Mouse (Mus musculus) CH12.LX (cell line): Measurements from ENCODE around the gene Cntnap1. TPM values are rescaled to one million over a fixed set of nuclear protein-coding genes. Genes with fewer than 3 reads are reported as not detected.
"Not testable (repeated sequence)": the region's sequence is repeated elsewhere in the genome, so short reads cannot be mapped to it uniquely, and the experiment has no call there.

Experiments used
- DNase-seq: peaks from one replicate; pipeline ENCODE4 v3.0.0-alpha.2; 2013; ENCODE audit errors: extremely low read depth
- H3K27ac ChIP-seq: 2 replicates; pipeline ENCODE4 v1.5.1; 2012; ENCODE audit warnings: low read depth, mild to moderate bottlenecking, control low read depth, moderate library complexity; ENCODE audit not compliant: insufficient read depth
- H3K27me3 ChIP-seq: replicated peaks from 2 replicates; pipeline ENCODE3; 2012; ENCODE audit warnings: inconsistent platforms
- H3K36me3 ChIP-seq, 2 experiments: replicated peaks in 1 of 2; 2 replicates each; pipeline versions ENCODE3 to v1.6.1; 2012; ENCODE audit warnings: inconsistent platforms in 1 of 2, low read length in 1 of 2, mild to moderate bottlenecking in 1 of 2, mixed read lengths in 1 of 2, moderate library complexity in 1 of 2; ENCODE audit not compliant: control insufficient read depth in 1 of 2, insufficient read depth in 1 of 2
- H3K4me1 ChIP-seq, 2 experiments: 2 replicates each; pipeline ENCODE4 v1.6.1; 2012; ENCODE audit warnings: inconsistent platforms in 1 of 2, moderate library complexity in 1 of 2; ENCODE audit not compliant: insufficient read depth in 2 of 2, control insufficient read depth in 1 of 2
- H3K4me2 ChIP-seq: 2 replicates; pipeline ENCODE4 v1.6.1; 2012; ENCODE audit warnings: low read depth, mild to moderate bottlenecking, control low read depth; ENCODE audit not compliant: poor library complexity, insufficient read depth, severe bottlenecking
- H3K4me3 ChIP-seq, 3 experiments: fragments of 150-350 bp in 1 of 3; sonication (generic) in 1 of 3; replicated peaks in 1 of 3; 2 replicates each; pipeline versions ENCODE3 to v1.5.1; 2011 to 2012; ENCODE audit warnings: low read depth in 2 of 3, low read length in 2 of 3, mild to moderate bottlenecking in 2 of 3, moderate library complexity in 2 of 3, control low read depth in 1 of 3, improper control_type of control experiment in 1 of 3, inconsistent platforms in 1 of 3, mixed read lengths in 1 of 3; ENCODE audit not compliant: poor library complexity in 1 of 3
- H3K79me2 ChIP-seq: replicated peaks from 2 replicates; pipeline ENCODE4 v1.6.1; 2012; ENCODE audit warnings: mild to moderate bottlenecking, moderate library complexity; ENCODE audit not compliant: control insufficient read depth, poor library complexity, insufficient read depth, severe bottlenecking; ENCODE audit errors: extremely low read depth
- H3K9ac ChIP-seq: 2 replicates; pipeline ENCODE4 v1.6.1; 2012; ENCODE audit warnings: low read depth, mild to moderate bottlenecking, control low read depth, moderate library complexity; ENCODE audit not compliant: insufficient read depth
- H3K9me3 ChIP-seq: replicated peaks from 2 replicates; pipeline ENCODE3; 2012; ENCODE audit warnings: low read length, inconsistent platforms, mixed read lengths
- BHLHE40 ChIP-seq: IDR thresholded peaks from 2 replicates; pipeline ENCODE4 v1.6.1; 2011; ENCODE audit warnings: mild to moderate bottlenecking, low read depth, low read length, improper control_type of control experiment
- CTCF ChIP-seq, 2 experiments: IDR thresholded peaks in 1 of 2; conservative IDR thresholded peaks in 1 of 2; 2 replicates each; pipeline ENCODE4 v1.5.1; 2011 to 2012; ENCODE audit warnings: low read depth in 2 of 2, low read length in 2 of 2, improper control_type of control experiment in 1 of 2, inconsistent platforms in 1 of 2, mild to moderate bottlenecking in 1 of 2, moderate library complexity in 1 of 2
- ELF1 ChIP-seq: IDR thresholded peaks from 2 replicates; pipeline ENCODE4 v1.6.1; 2014; ENCODE audit warnings: low read depth, mild to moderate bottlenecking, inconsistent platforms, low read length, improper control_type of control experiment
- HCFC1 ChIP-seq: IDR thresholded peaks from 2 replicates; pipeline ENCODE4 v1.6.1; 2012; ENCODE audit warnings: low read depth, mild to moderate bottlenecking, inconsistent platforms, low read length, improper control_type of control experiment
- IRF4 ChIP-seq: IDR thresholded peaks from 2 replicates; pipeline ENCODE4 v1.6.1; 2014; ENCODE audit warnings: low read depth, mild to moderate bottlenecking, inconsistent platforms, low read length, improper control_type of control experiment
- JUN ChIP-seq: IDR thresholded peaks from 2 replicates; pipeline ENCODE4 v1.6.1; 2011; ENCODE audit warnings: low read depth, mild to moderate bottlenecking, low read length, improper control_type of control experiment, moderate library complexity; ENCODE audit not compliant: insufficient read depth
- KAT2A ChIP-seq: IDR thresholded peaks from 2 replicates; pipeline ENCODE4 v1.6.1; 2012; ENCODE audit warnings: low read length, improper control_type of control experiment, inconsistent platforms; ENCODE audit not compliant: insufficient replicate concordance
- MAX ChIP-seq: IDR thresholded peaks from 2 replicates; pipeline ENCODE4 v1.6.1; 2011; ENCODE audit warnings: low read length, improper control_type of control experiment
- MEF2A ChIP-seq: IDR thresholded peaks from 2 replicates; pipeline ENCODE4 v1.6.1; 2014; ENCODE audit warnings: low read depth, mild to moderate bottlenecking, inconsistent platforms, low read length, improper control_type of control experiment, borderline replicate concordance
- MXI1 ChIP-seq: IDR thresholded peaks from 2 replicates; pipeline ENCODE4 v1.6.1; 2011; ENCODE audit warnings: mild to moderate bottlenecking, low read depth, low read length, improper control_type of control experiment
- MYC ChIP-seq: IDR thresholded peaks from 2 replicates; pipeline ENCODE4 v1.6.1; 2011; ENCODE audit warnings: low read depth, mild to moderate bottlenecking, improper control_type of control experiment, low read length
- NELFE ChIP-seq: IDR thresholded peaks from 2 replicates; pipeline ENCODE4 v1.6.1; 2011; ENCODE audit warnings: low read depth, low read length, improper control_type of control experiment
- PAX5 ChIP-seq: IDR thresholded peaks from 2 replicates; pipeline ENCODE4 v1.6.1; 2012; ENCODE audit warnings: low read length, inconsistent platforms, mixed read lengths
- POLR2A ChIP-seq: IDR thresholded peaks from 2 replicates; pipeline ENCODE4 v1.6.1; 2011; ENCODE audit warnings: low read depth, mild to moderate bottlenecking, improper control_type of control experiment, low read length
- RAD21 ChIP-seq: IDR thresholded peaks from 2 replicates; pipeline ENCODE4 v1.6.1; 2011; ENCODE audit warnings: low read depth, mild to moderate bottlenecking, low read length, improper control_type of control experiment, moderate library complexity
- RCOR1 ChIP-seq: conservative IDR thresholded peaks from 2 replicates; pipeline ENCODE4 v1.6.1; 2012; ENCODE audit warnings: low read depth, mild to moderate bottlenecking, inconsistent platforms, low read length, improper control_type of control experiment
- TCF12 ChIP-seq: IDR thresholded peaks from 2 replicates; pipeline ENCODE4 v1.6.1; 2014; ENCODE audit warnings: low read depth, mild to moderate bottlenecking, inconsistent platforms, low read length, improper control_type of control experiment
- ZC3H11A ChIP-seq: IDR thresholded peaks from 2 replicates; pipeline ENCODE4 v1.6.1; 2012; ENCODE audit warnings: low read depth, mild to moderate bottlenecking, inconsistent platforms, low read length, improper control_type of control experiment
- ZKSCAN1 ChIP-seq: IDR thresholded peaks from 2 replicates; pipeline ENCODE4 v1.6.1; 2012; ENCODE audit warnings: low read depth, inconsistent platforms, low read length, improper control_type of control experiment, borderline replicate concordance
- ZNF384 ChIP-seq: IDR thresholded peaks from 2 replicates; pipeline ENCODE4 v1.6.1; 2012; ENCODE audit warnings: low read depth, low read length, improper control_type of control experiment, inconsistent platforms
- dilution Hi-C: fragments of 300-500 bp; cut with MboI; formaldehyde crosslinking; loops from 2 replicates; pipeline ENCODE4 v1.14.3; 2020; ENCODE audit warnings: low sequenced_read_pairs; ENCODE audit not compliant: extremely low pct_unique_long_range_greater_than_20kb, extremely low pct_ligation_motif_present
- in situ Hi-C: fragments of 300-500 bp; cut with MboI; formaldehyde crosslinking; loops from 3 replicates; pipeline ENCODE4 v1.14.3; 2019; ENCODE audit warnings: low sequenced_read_pairs, low pct_ligation_motif_present, low pct_unique_long_range_greater_than_20kb, mixed read lengths
- polyA plus RNA-seq: library from polyadenylated mRNA; unstranded; fragments of >175 nt; gene quantifications from 2 replicates; pipeline ENCODE4 v1.2.1, GENCODE M21; 2012; ENCODE audit warnings: low read depth; ENCODE audit not compliant: insufficient read length
- total RNA-seq, 2 experiments: library from RNA; depleted of rRNA; stranded (reverse); fragments of 300-350 nt in 1 of 2; fragments of >200 nt in 1 of 2; gene quantifications; 2 replicates each; pipeline ENCODE4 v1.2.3; 2012 to 2014

The Cntnap1 gene
- total and polyA plus RNA-seq, 3 experiments = 4.4 to 19.5 (median 15.6) TPM

- TF ChIP-seq CTCF (conservative IDR thresholded peaks at IDR 0.05 in 1 of 2, IDR thresholded peaks at IDR 0.05 in 1 of 2; ENCODE audit: low read depth in 2 of 2, low read length in 2 of 2) (peak in 1 of 2 experiments; percentile 20; a peak in 2 of 4 replicates), POLR2A (peak; percentile 87), MYC (peak; percentile 84; the same call in 1 of the 2 replicates), HCFC1 (peak; percentile 66), ZC3H11A (no peak), TCF12 (peak; percentile 98), ZNF384 (no peak; the same call in 1 of the 2 replicates), RAD21 (no peak; the same call in 1 of the 2 replicates), JUN (no peak), ZKSCAN1 (peak; percentile 16; the same call in 1 of the 2 replicates), MEF2A (peak; percentile 79; the same call in 1 of the 2 replicates), BHLHE40 (peak; percentile 94), RCOR1 (peak; percentile 90; the same call in 1 of the 2 replicates), IRF4 (peak; percentile 76; the same call in 1 of the 2 replicates), KAT2A (peak; percentile 67; the same call in 1 of the 2 replicates), MXI1 (peak; percentile 74; the same call in 1 of the 2 replicates), PAX5 (no peak), MAX (peak; percentile 89), ELF1 (peak; percentile 86), NELFE (peak; percentile 88)
These were observed 14.5 kb upstream of the Cntnap1 start, which contains the start of gene Tubg2 (continued) for GRCm38 (mm10) chr11:101155728-101156371.

DNA sequence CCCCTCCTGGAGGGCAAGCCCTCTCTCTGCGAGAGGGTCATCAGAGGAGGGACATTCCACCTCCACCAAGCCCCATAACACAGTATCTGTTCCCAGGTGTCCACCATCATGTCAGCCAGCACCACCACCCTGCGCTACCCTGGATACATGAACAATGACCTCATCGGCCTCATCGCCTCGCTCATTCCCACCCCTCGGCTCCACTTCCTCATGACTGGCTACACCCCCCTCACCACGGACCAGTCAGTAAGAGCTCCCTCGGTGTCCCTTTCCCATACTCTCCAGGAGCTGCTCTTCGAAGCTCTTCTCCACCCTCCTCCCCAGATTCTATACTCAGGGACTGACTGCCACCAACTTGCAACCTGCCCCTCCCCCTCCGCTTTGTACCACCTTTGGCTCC is 10.2 kb upstream of the Cntnap1 start:
- DNase-seq, in situ Hi-C loops, H3K9ac ChIP-seq, dilution Hi-C loops, H3K27ac ChIP-seq, H3K4me3 ChIP-seq, H3K27me3 ChIP-seq, H3K9me3 ChIP-seq, H3K4me2 ChIP-seq, H3K79me2 ChIP-seq: not testable (repeated sequence)
- H3K4me1 ChIP-seq = peaks cover 8 to 22% of the 10 kb centered on the region in 2 experiments
- peaks cover 46 to 69% of the 10 kb centered on the region in 2 experiments for H3K36me3 ChIP-seq

DNA sequence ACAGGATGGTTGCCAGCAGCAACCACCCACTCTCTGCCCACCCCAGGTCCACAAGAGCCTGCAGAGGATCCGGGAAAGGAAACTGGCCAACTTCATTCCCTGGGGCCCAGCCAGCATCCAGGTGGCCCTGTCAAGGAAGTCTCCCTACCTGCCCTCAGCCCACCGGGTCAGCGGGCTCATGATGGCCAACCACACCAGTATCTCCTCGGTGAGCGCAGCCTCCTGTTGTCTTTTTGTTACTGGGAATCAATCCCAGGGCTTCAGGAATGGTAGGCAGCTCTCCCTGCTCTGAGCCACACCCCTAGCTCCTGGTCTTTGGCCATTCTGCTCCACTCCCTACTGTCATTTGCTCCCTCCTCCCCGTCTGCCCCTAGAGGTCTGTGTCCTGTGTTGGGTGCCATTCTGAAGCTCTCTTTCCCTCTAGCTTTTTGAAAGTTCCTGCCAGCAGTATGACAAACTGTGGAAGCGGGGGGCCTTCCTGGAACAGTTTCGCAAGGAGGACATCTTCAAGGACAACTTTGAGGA is 9.3 kb upstream of the Cntnap1 start:
- DNase-seq, H3K27me3 ChIP-seq, H3K9ac ChIP-seq, dilution Hi-C loops, H3K9me3 ChIP-seq, H3K79me2 ChIP-seq, H3K4me3 ChIP-seq, H3K27ac ChIP-seq, in situ Hi-C loops, H3K4me2 ChIP-seq: not testable (repeated sequence)
- Histone ChIP-seq H3K4me1 (peaks cover 6 to 16% of the 10 kb centered on the region in 2 experiments), H3K36me3 (peaks cover 49 to 76% of the 10 kb centered on the region in 2 experiments)
